Mouse (Mus musculus): ENCODE measurements around the gene Fmc1.
"Not testable (repeated sequence)": the region's sequence is repeated elsewhere in the genome, so short reads cannot be mapped to it uniquely, and the experiment has no call there.

Fmc1 gene

DNA sequence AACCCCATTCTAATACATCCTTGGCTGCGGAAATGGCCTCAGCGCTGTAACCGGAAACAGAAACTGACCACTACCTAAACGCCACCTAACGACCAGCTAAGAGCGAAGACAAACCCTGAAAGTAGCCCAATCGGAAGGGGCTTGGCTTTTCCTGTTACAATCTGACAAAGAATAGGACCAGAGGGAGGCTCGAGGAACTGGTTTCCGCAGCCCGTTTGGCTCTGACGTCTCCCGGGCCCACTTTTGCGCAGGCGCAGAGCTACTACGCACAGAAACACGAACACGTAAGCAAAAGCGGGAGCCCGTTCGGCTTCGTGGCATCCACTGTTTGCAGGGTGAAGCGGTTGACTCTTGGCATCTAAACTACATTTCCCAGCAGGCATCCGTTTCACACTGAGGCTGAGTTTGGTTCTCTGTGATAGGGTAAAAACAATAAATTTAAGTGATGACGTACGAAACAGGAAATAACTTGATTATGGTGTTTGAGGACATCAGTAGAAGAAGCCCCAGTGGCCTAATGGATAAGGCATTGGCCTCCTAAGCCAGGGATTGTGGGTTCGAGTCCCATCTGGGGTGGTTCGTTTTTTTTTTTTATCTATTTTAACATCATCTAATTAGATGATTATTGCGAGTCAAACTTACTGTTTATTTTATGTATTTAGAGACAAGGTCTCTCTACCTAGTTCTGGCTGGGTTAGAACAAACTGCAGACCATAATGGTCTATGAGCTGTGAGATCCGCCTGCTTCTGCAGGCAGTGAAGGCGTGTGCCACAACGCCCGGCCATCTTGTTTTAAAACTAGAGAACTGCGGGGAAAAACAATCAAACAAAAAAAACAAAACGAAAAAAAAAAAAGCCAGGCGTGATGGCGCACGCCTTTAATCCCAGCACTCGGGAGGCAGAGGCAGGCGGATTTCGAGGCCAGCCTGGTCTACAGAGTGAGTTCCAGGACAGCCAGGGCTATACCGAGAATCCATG is at the start of gene Fmc1:
Fmc1 (plus strand) TSS at position 75 of the 978 bp plus-strand sequence.
- DNase-seq (ENCODE audit: low read depth, low spot score), result peak; percentile 99

DNA sequence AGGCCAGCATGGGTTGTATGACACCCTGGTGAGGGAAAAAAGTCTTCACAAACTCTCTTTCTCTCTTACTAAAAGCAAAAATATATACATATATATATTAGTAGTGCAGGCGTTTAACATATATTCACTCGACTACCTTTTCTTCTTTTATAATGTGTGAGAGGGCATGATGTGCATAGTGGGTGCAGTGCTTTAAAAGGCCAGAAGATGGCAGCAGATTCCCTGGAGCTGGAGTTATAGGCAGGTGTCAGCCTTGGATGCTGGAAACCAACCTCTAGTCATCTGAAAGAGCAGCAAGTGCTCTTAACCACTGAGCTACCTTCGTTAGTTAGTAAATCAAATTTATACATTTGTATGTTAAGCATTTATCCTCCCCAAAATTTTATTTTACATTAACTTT is 40.8 kb upstream of the Fmc1 start:
- DNase-seq (ENCODE audit: low read depth, low spot score), result peak; percentile 77

DNA sequence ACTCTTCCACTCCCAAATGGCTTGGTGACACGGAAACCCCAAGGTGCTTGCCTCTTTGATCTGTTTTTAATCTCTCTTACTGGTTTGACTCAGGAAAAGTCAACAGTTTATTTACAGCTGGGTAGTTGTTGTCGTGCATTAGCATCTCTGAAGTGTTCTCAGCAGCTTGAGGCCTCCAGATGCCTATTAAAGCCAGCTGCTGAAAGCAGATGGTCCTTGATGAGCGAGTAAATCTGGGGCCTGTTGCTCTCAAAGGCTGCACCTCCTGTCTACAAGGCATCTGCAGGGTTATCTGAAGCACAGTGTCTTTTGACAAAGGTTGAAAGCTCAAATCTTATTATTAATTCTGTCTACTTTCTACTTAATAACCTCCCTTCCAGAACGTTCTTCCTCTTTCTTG is 37.7 kb upstream of the Fmc1 start:
- no peak for DNase-seq (ENCODE audit: low read depth, low spot score)

DNA sequence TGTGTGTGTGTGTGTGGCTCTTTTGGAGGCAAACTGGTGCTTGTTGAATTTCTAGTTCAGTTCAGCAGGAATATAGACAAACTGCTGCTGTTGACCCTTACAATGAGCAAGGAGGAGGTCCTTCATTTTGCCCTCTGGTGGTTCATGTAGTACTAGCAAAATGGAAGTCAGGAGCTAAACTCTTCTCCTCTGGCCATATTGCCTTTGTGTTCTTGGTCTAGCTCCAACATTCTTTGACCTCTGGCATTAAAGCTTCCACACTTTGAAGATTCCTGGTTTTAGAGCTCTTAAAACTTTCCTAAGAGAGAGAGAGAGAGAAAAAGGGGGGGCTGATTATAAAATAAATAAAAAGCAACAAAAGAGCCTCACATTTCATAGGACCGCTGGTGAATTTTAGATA is 21.2 kb upstream of the Fmc1 start:
- no peak for DNase-seq (ENCODE audit: low read depth, low spot score)

DNA sequence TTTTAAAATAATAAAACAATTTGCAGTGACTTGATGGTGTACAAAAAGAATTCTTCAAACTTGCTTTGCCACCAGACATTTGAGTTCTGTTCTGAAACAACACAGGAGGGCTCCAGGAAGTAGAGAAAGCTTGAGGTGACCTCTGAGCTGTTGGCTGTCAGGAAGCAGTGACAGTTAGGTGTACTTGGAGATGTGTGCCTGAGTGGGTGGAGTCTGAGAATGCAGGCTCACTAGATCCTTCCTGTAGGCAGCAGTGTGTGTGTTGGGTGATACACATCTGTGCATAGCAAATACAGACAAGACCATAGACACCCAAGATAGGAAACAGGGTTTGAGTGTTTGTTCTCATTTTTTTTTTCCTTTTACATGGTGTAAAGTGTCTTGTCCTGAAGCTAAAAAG is 20.5 kb upstream of the Fmc1 start:
- peak; percentile 53 for DNase-seq (ENCODE audit: low read depth, low spot score)

DNA sequence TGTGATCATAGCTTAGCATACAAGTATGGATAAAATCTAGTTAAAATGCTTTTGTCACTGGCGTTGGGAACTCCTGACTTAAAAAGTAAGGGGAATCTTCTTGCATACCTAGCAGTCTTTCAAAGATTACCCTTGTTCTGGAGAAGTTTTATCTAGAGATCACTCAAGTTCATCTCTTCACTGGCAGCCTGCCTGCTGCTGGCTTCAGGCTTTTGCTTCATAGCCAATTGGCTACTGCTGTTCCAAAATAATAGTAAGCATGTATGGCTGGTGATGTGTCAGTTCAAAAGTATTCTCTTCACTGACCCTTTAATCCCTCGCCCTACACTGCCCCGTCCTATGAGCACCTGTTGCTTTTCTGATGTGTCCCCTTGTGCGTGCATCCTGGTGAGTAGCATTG is 18.1 kb upstream of the Fmc1 start:
- no peak for DNase-seq (ENCODE audit: low read depth, low spot score)

DNA sequence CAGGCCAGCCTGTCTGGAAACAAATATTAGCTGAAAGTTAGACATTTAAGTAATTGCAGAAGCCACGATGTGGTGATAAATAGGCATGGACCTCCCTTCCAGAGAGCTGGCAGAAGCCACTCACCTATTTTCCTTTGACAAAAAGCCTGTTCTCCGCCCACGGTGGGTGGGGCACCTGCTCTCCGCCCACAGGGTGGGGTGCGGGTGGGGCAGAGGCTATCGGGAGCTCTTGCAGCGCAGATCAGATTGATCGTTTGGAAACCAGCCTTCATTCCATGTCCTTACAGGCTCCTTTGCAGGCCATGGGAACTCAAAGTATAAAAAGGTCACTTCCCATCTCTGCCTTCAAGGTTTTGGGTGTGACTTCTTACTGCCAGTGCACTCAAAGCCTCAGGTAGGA is 9.5 kb upstream of the Fmc1 start:
- DNase-seq (ENCODE audit: low read depth, low spot score), result peak; percentile 33

DNA sequence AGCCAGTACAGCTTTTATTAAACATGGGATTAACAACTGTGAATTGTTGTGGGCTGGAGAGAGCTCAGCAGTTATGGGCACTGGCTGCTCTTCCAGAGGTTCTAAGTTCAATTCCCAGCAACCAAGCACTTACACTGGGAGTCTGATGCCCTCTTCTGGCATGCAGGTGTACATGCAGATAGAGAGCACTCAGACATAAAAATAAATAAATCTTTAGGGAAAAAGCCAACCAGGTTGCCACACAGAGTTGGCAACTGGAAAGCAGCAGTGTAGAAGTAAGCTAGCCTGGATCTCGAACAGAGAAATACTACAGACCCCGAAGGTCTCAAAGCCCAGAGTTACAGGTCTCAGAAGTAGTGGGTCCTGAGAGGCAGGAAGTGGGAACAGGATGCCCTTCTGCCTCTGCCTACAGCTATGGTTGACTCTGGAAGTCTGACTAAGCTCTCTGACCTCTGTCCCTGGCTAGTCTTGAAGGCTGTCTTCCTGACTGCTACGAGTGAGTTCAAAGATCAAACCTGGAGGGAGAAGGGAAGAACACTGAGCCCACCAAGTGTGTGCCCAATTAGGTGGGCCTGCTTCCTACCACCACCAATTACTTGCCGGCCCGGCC is 2.0 kb upstream of the Fmc1 start:
- DNase-seq (ENCODE audit: low read depth, low spot score), result peak; percentile 69

DNA sequence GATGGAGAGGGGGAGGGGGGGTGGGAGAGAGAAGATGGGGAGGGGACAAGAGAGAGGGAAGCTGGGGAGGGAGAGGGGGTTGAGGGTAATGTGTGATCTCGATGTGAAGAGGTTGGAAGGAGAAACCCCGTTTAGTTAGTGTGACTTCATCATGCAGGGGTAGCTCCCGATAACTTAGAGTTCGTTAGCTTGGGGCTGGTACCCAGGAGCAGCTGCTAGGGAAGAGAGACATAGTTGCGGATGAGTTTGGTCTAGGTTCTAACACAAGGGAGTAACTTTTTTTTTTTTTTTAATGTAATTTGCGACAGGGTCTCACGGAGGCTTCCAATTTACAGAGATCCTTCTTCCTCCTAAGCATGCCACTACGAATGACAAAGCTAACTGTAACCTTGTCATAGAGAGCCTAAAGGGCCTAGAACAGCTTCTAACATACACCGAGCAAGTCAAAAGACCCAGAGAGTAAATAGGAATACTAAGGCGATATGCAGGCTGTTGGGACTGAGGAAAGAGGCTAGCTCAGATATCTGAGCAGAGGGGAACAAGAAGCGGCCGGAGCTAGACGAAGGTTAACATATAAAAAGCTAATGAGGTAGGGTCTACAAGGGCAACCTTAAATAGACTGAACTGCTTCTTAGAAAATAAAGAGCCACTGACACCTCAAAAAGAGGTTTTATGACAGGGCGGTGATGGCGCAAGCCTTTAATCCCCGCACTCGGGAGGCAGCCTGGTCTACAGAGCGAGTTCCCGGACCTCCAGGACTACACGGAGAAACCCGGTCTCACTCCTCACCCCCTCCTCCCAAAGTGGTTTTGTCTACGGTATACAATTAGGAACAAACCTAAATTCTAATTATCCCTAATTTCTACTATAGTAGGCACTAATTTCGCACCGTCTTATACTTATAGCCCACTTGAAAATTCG is 542 bp upstream of the Fmc1 start:
- peak; percentile 26 for DNase-seq (ENCODE audit: low read depth, low spot score)

DNA sequence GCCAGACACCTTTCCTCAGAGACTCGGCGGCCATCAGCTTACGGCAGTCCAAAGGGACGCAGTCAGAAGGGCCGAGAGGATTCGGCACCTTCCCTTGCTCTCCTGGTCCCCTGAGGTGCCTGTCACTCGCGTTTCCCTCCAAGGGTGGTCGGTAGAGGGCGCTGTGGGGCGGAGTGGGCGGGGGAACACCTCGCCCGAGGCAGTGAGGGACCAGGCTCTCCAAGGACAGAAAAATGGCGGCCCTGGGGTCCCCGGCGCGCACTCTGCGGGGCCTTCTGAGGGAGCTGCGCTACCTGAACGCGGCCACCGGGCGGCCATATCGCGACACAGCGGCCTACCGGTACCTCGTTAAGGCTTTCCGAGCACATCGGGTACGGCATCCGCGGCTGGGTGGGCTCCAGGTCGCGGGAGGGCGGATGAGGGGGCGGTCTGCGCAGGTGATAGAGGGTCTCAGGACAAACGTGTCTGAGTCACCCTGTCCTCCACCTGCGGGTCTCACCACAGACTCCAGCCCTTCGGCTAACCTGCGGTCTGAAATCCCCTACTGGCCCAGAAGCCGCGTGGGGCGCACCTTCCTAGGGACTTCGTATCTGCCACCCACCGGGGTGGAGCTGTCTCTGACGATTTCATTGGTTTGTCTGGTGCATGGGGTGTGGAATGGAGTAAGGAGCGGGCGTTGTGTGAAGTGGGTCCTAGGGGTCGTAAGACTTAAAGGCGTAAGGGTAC is 1.5 kb downstream of the Fmc1 start:
- peak; percentile 98 for DNase-seq (ENCODE audit: low read depth, low spot score)

DNA sequence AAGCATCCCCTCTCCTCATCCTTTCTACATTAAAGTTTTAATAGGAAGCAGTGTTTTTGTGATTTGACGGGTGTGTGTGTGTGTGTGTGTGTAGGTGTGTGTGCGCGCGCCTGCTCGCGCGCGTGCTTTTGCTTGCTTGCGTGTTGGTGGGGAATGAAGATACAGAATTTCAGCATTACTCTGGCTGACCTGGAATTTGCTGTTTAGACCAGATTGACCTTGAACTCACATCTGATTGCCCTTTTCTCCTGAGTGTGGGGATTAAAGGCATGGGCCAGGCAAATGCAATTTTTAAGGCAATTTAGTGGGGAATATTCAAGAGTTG is 2.0 kb downstream of the Fmc1 start:
- DNase-seq (ENCODE audit: low read depth, low spot score), result no peak

DNA sequence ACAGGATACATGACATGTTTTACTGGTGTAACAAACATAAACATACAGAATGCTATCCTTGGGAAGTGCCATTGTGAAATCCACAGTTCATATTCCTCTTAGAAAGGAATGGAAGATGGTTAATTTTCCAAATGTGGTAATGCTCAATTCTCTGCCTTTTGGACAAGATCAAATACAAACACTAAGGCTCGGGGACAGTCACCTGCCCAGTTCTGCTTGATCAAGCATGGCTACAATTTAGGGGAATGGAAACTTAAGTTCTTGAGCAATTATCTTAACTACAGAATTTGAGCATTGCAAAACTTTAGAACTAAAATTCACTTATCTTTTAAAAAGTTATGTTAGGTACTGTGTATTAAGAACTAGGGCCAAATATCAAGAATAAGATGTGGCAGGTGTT is 2.5 kb downstream of the Fmc1 start:
- DNase-seq (ENCODE audit: low read depth, low spot score), result no peak

DNA sequence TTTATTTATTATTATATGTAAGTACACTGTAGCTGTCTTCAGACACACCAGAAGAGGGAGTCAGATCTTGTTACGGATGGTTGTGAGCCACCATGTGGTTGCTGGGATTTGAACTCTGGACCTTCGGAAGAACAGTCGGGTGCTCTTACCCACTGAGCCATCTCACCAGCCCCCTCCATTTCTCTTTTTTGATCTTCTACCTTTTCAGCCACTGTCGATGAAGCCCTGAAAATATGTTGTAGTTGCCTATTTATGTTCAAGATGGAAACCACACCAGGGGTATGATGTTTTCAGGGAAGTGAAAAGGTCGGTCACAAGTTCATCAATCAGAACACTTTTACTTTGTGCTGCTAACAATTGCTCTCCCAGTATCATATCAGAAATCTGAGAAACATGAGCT is 10.8 kb downstream of the Fmc1 start:
- DNase-seq (ENCODE audit: low read depth, low spot score), result not testable (repeated sequence)

DNA sequence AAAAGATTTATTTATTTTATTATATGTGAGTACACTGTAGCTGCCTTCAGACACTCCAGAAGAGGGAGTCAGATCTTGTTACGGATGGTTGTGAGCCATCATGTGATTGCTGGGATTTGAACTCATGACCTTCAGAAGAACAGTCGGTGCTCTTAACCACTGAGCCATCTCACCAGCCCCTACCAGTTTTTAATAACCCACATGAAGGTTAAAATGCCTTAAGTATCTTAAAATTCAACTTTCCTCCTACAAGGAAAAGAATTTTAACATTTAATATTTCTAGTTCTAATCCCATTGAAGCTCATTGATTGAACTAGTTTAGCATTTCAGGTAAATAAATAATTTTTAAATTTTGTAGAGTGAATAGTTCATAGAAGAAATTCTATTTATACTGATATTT is 13.7 kb downstream of the Fmc1 start:
- DNase-seq (ENCODE audit: low read depth, low spot score), result not testable (repeated sequence)

DNA sequence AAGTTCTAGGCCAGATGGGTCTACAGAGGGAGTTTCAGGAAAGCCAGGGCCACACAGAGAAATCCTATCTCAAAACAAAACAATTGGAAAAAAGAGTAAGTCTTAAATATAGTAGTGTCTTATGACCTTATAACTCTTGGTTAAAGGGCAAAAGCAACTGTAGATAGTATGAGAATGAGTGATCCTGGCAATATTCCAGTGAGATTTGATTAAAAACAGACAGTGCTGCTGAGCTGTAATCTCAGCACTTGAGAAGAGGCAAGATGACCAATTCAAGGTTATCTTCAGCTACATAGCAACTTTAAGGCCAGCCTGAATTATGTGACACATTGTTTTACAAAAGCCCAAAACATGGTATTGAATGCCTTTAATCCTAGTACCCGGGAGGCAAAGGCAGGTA is 14.4 kb downstream of the Fmc1 start:
- no peak for DNase-seq (ENCODE audit: low read depth, low spot score)

DNA sequence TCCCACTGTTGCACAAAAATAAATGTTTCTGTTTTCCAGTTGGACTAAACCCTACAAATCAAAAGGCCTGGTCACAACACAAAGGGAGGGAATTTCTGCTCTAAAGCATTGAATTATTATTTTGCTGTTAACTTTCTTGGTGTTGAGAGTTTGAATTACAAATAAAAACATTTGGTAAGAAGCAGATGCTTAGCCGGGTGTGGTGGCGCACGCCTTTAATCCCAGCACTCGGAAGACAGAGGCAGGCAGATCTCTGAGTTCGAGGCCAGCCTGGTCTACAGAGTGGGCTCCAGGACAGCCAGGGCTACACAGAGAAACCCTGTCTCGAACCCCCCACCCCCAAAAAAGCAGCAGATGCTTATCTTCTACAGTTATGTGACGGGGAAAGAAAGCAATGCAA is 15.3 kb downstream of the Fmc1 start:
- DNase-seq (ENCODE audit: low read depth, low spot score), result not testable (repeated sequence)

DNA sequence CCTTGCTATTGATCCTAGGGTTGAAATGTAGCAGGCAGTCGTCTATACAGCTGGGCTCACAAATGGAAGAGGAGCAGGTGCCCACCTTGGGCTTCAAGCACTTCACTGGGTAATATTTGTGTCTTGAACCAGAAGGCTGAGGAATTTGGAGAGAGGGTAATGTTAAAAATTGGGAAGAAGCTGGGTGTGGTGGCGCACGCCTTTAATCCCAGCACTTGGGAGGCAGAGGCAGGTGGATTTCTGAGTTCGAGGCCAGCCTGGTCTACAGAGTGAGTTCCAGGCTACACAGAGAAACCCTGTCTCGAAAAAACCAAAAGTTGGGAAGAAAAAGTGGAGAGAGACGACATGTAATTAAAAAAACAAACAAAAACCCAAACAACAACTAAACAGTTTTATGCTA is 16.5 kb downstream of the Fmc1 start:
- not testable (repeated sequence) for DNase-seq (ENCODE audit: low read depth, low spot score)

DNA sequence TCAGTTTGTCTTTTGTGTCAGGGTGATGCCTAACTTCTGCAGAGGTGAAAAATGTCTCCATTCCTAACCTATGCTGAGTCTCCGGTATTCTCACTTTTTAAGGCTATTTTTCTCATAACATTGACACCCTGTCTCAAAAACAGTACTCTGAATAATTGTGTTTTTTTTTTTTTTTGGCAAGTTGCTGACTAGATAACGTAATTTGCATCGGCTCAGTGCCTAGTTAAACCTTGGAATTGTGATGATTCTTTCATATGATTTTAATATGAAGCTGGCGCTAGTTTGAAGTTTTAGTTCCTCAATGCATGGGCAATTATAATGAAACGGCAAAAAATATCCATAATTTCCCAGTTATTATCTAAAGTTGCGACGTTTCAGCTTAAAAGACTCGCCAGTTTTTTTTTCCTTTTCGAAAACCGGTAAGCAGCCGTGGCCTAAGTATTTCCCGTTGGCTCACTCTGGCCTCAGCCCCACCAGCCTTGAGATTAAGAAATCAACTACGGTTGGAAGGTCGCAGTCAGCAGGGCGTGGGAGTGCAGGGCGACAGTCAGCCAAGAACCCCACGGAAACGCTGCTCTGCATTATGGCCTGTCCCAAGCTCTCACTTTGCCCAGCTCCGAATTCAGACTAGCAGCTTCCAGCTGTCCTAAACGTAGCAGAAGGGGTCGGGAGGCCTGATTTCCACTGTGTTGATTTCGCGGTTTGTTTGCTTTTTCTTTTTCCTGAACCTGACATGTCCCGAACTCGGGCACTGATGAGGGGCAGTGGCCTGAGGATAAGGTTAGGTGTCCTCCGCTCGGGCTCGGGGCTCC is 17.2 kb downstream of the Fmc1 start:
- peak; percentile 73 for DNase-seq (ENCODE audit: low read depth, low spot score)

DNA sequence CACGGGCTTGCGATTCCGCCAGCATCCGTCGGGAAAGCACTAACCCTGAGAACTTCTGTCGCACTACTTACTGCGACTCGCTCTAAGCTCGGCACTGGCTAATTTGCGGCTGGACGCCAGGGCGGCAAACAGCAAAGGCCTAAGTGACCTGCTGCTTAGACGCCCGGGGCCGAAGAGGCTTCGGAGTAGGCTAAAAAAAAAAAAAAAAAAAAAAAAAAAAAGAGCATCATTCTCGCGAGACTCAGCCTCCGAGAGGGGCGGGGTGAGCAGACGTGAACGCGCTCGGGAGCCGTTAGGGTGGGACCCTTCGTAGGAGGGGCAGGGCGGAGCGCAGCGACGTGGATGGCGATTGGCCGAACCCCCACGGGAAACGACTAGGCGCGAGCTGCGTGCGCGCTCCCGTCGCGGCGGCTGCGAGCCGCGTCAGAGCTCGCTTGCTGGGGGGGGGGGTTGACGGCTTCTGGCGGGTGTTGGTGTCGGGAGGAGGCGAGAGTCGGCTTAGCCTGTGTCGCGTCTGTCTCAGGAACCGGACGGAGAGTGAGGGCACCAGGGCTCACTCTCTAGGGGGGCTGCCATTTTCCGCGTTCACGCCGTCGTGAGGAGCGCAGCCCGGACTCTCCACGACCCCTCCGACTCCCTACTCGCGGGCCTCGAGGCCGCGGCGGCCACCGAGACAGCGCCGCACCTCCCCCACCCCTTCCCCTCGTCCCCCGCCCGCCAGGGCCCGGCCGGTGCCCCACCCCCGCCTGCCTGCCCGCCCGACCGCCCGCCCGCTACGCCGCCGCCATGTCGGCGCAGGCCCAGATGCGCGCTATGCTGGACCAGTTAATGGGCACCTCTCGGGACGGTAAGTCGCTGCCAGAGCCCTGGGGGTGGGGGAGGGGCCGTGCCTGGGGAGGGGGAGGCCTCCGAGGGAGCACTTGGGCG is 18.0 kb downstream of the Fmc1 start, which contains the start of gene Luc7l2:
Luc7l2 (plus strand) TSS at position 273 of the 927 bp plus-strand sequence.
- DNase-seq (ENCODE audit: low read depth, low spot score), result peak; percentile 99

Measured in CD4-positive, CD25-positive, alpha-beta regulatory T cell, adult 2 months (primary cell).